Mouse (Mus musculus) bone marrow macrophage, adult 2 months (primary cell): ENCODE results near the gene Cd101. TPM values are rescaled to one million over a fixed set of nuclear protein-coding genes. Genes with fewer than 3 reads are reported as not detected.

Experiments used
- H3K27ac ChIP-seq: 2 replicates; pipeline ENCODE4 v1.5.1; 2012; ENCODE audit warnings: low read depth, low read length; ENCODE audit not compliant: insufficient read depth
- H3K4me1 ChIP-seq: 2 replicates; pipeline ENCODE4 v1.6.1; 2012; ENCODE audit warnings: low read length; ENCODE audit not compliant: control insufficient read depth, insufficient read depth
- H3K4me3 ChIP-seq: 2 replicates; pipeline ENCODE4 v1.5.1; 2012; ENCODE audit warnings: mild to moderate bottlenecking, low read length, moderate library complexity; ENCODE audit not compliant: insufficient read depth
- CTCF ChIP-seq: IDR thresholded peaks from 2 replicates; pipeline ENCODE4 v1.5.1; 2012; ENCODE audit warnings: low read depth, mild to moderate bottlenecking, low read length, moderate library complexity
- POLR2A ChIP-seq: IDR thresholded peaks from 2 replicates; pipeline ENCODE4 v1.6.1; 2012; ENCODE audit warnings: mild to moderate bottlenecking, low read depth, low read length, borderline replicate concordance
- polyA plus RNA-seq: library from polyadenylated mRNA; stranded (reverse); fragments of >200 nt; gene quantifications from 2 replicates; pipeline ENCODE4 v1.2.4, GENCODE M21; 2012; ENCODE audit not compliant: missing spikeins, insufficient read depth, insufficient read length

Gene Cd101
- polyA plus RNA-seq, 1 experiment = 2.9 TPM

DNA sequence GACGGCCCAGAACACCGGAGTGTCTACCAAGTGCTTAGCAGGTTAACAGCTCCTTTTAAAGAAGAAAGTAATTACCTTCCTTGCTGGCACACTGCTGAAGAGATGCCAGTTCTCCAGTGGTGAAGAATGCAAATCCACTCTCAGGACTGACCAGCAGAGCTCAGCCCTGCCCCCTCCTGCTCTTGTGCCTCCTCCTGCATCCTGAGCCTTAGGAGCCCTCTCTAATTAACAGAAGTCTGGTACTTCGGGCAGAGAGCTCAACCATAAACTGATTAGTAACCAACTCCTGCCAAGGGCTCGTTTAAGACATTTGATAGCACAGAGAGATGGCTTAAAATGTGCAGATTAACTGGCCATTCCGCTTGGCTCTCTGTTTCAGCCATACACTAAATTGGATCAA lies 39.3 kb upstream of the Cd101 start:
- Histone ChIP-seq H3K4me3 (no peak overlapping the region), H3K4me1 (peaks cover 10% of the 10 kb centered on the region), H3K27ac (no peak overlapping the region)
- TF ChIP-seq POLR2A (no peak), CTCF (no peak)

DNA sequence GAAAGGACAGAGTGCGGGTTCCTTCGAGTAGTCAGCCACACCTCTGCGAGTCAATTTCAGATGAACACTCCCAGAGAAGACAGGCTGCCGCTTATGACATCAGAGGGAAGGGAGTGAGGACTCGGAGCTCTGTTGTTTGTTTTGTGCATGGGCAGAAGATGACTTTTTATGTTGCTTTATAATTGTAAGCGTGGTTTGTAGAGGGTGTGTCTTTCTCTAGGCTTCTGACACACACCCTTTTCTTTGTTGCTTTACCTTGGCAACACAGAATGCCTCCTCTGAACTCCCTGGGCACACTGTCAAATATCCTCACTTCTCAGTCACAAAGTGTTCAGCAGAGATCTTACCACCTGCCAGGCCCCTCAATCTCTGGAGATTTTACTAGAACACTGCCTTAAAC lies 36.8 kb upstream of the Cd101 start:
- TF ChIP-seq CTCF (no peak), POLR2A (no peak)
- Histone ChIP-seq H3K27ac (no peak overlapping the region), H3K4me1 (peaks cover 10% of the 10 kb centered on the region), H3K4me3 (no peak overlapping the region)

DNA sequence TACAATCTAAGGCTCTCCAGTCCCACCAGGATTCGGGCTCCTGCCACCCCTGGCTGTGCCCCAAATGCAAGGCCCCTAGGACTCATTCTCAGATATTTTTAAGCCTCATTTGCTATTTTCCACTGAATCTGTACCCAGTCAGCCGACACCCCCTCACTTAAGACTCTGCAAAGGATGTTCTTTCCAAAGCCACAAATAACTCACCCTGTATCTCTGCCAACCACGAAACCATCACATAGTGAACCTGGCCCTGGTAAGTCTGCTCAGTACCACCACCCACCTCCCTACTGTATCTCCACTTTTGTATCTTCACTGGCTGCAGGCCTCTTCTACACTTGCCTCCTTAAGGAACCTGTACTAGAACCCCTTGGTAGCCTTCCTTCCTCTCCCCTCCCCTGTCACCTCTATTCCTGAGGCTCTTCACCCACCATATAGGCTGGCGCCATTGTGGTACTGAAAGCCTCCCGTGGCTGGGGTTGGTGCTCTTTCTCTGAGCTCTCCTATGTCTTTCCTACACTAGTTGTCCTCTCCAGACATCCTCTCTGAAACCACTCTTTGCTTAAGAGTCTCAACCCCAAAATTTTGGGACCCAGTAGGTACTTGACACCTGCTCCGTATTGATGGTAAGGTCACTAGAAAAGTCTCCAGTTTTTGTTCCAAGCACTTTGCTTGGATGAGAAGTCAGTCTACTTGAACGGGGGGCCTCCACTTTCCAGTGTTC lies 32.7 kb upstream of the Cd101 start:
- no peak overlapping the region for H3K27ac ChIP-seq
- H3K4me1 ChIP-seq = peaks cover 27% of the 10 kb centered on the region
- TF ChIP-seq POLR2A (no peak), CTCF (no peak)
- no peak overlapping the region for H3K4me3 ChIP-seq

DNA sequence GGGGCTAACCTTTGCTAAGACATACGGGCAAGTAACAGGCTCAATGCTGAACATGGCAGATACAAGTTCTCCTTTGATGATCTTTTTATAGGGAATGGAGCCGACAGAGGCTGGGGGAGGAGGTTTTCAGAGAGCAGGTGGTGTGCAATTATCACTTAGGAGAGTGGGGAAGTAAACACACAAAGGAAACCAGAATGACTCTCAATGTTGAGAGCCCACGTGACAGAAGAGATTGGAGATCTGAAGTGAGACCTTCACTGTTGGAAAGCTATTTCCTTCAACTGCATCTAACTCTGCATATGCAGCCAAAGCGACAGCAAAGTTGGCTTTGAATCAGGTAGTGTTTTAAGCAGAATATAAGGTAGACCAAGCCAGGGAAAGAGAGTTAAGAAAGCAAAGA lies 29.9 kb upstream of the Cd101 start:
- Histone ChIP-seq H3K27ac (no peak overlapping the region), H3K4me3 (no peak overlapping the region), H3K4me1 (peaks cover 27% of the 10 kb centered on the region)
- no peak for TF ChIP-seq CTCF
- no peak for TF ChIP-seq POLR2A

DNA sequence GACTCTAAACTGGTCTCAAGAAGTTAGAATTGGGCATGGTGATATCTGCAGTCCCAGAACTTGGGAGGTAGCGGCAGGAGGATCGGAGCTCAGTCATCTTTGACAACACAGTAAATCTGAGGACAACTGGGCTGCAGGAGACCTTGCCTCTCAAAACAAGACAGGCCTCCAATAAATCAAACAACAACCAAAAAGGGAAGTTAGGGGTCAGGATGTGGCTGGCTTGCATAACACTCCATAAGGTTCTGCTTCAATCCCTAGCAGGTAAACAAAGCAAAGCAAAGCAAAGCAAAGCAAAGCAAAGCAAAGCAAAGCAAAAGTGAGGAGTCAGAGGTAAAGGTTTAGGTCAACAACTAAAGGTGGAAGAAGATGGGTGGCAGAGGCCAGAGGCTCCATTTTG lies 28.8 kb upstream of the Cd101 start:
- Histone ChIP-seq H3K4me1 (peaks cover 27% of the 10 kb centered on the region), H3K4me3 (no peak overlapping the region), H3K27ac (peak overlapping the region; percentile 7; the same call in 1 of the 2 replicates)
- no peak for TF ChIP-seq CTCF
- TF ChIP-seq POLR2A = no peak

DNA sequence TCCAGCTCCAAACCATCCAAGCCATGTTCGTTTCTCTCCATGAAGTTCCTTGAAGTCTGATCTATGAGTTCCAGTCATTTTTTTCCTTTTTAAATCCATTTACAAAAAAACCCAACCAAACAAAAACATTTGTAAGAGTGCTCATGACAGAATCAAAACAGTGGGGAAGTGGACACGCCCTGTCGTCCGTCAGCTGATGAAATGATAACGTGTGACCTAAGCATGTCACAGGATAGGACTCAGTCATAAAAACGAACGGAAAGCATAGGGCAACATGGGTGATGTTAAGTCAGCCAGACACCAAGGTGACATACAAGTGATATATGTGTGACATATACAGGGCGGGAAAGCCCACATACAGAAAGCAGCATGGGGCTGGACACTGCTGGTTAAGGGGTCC lies 25.9 kb upstream of the Cd101 start:
- peaks cover 23% of the 10 kb centered on the region for H3K4me1 ChIP-seq
- TF ChIP-seq POLR2A (no peak), CTCF (no peak)
- H3K27ac ChIP-seq = no peak overlapping the region
- H3K4me3 ChIP-seq = no peak overlapping the region

- Histone ChIP-seq H3K27ac (no peak overlapping the region), H3K4me3 (no peak overlapping the region), H3K4me1 (no peaks in the 10 kb centered on the region)
- TF ChIP-seq POLR2A (no peak), CTCF (no peak)
Observed at GRCm38 (mm10) chr3:101051601-101052000, 22.2 kb upstream of the Cd101 start.

DNA sequence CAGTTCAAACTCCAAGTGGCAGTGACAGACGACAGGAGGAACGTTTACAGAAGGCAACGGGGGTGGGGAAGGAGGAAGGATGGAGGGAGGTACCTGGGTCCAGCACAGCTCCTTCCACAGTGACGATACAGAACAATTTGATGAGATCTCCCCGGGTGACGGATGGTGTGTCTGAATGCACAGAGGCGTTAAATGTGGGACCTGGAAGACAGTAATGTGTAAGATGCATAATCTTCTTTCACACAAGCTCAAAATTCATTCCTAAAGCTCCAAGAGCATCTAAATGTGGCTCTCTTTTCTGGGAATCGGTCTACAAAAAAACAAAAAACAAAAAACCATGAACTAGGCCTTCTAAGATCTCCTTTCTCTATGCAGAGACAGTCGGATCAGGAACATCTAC lies 20.6 kb upstream of the Cd101 start:
- TF ChIP-seq POLR2A (no peak), CTCF (no peak)
- Histone ChIP-seq H3K27ac (no peak overlapping the region), H3K4me1 (no peaks in the 10 kb centered on the region), H3K4me3 (no peak overlapping the region)

DNA sequence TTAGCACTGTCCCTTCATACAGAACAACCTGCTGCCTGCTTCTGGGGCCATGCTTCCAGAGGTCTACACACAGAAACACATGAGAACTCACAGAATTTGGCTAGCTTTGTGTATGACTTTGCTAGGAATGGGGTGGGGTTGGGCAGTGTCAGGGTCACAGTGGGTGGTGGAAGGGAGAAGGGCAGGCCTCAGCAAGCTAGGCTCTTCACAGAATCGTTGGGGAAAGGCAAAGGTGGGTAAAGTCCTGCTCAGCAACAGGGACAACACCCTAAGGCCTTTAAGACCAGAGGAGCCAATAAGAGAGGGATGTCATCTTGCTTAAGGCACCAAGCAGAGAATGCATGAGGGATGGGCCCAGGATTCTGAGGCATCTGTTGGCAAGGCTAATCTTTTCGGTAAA lies 19.4 kb upstream of the Cd101 start:
- H3K4me3 ChIP-seq = no peak overlapping the region
- H3K27ac ChIP-seq = no peak overlapping the region
- no peaks in the 10 kb centered on the region for H3K4me1 ChIP-seq
- TF ChIP-seq POLR2A = no peak
- no peak for TF ChIP-seq CTCF

GRCm38 (mm10) chr3:101047586-101048275 lies 18.4 kb upstream of the Cd101 start:
- no peaks in the 10 kb centered on the region for H3K4me1 ChIP-seq
- H3K4me3 ChIP-seq = no peak overlapping the region
- TF ChIP-seq POLR2A = no peak
- no peak overlapping the region for H3K27ac ChIP-seq
